Mouse (Mus musculus): ENCODE results near the gene Myo1e.

DNA sequence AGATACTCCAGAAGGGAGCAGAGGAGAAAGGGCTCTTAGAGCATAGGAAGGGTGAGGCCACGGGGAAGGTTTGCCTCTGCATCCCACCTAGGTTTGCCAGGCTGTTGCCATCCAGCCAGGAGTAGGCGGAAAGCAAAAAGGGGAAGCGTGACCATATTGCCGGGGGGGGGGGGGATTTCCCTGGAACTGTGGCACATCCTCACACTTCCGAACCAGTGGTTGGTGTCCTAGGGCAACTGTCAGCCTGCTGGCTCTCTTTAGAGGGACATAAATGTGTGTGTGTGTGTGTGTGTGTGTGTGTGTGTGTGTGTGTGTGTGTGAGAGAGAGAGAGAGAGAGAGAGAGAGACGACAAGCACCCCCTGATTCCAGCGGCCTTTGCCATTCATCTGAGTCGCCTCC, 75.0 kb downstream of the Myo1e start:
- no peak for TF ChIP-seq TAL1 (conservative IDR thresholded peaks at IDR 0.05; ENCODE audit: low read depth, low read length)
- no peak for TF ChIP-seq CTCF (IDR thresholded peaks at IDR 0.05; ENCODE audit: low read depth, low read length)
- no peak for TF ChIP-seq GATA1 (IDR thresholded peaks at IDR 0.05; ENCODE audit: borderline replicate concordance, low read length)
- no peak for TF ChIP-seq POLR2AphosphoS5 (IDR thresholded peaks at IDR 0.05; ENCODE audit: insufficient replicate concordance, low read depth, low read length)

Measured in G1E (cell line).